Mouse (Mus musculus) erythroblast, embryonic 14.5 days (primary cell): ENCODE measurements around the gene Nup205.

Experiments used
- GATA1 ChIP-seq: IDR thresholded peaks from 2 replicates; pipeline ENCODE4 v1.6.1; 2012; ENCODE audit warnings: low read length, inconsistent platforms, mixed read lengths
- TAL1 ChIP-seq: IDR thresholded peaks from 3 replicates; pipeline ENCODE4 v1.6.1; 2012; ENCODE audit warnings: low read length, inconsistent platforms, mixed read lengths

DNA sequence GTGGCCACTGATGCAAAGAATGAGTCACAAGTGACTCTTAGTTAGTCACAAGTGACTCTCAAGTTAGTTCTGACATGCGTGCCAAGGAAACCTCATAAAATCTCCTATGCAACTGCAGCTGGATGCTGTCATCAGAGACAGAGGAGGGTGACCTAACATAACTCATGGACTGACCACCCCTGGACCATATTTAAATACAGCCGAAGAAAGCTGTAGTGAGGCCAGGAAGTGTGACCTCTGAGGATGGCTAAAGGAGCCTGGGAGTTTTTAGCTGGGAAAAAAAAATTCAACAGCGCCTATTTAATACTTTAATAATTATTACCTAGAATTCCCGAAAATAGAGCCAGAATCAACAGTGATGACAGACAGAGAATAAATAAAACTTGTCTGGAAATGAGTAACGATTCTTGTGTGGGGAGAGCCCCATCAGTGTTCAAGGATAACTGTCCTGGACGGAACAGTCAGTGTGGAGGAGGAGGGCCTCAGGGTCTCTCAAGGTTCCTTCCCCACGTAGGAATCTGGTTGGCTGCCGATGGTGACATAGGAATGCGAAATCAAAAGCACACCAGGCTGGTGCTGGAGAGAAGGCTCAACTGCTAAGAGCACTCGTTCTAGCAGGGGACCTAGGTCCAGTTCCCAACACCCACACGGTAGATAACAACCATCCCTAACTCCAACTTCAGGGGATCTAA lies 96.3 kb downstream of the Nup205 start:
- TF ChIP-seq TAL1 = no peak
- no peak for TF ChIP-seq GATA1
